Mouse (Mus musculus) layer of hippocampus, postnatal 14 days (tissue): ENCODE results near the gene Tmprss12. TPM values are rescaled to one million over a fixed set of nuclear protein-coding genes. Genes with fewer than 3 reads are reported as not detected.
A peak's percentile ranks its signal among the peaks of the same experiment; 100 is the strongest.
"Not testable (repeated sequence)": the region's sequence is repeated elsewhere in the genome, so short reads cannot be mapped to it uniquely, and the experiment has no call there.

ENCODE experiments used
- DNase-seq, 2 experiments: peaks; one replicate each; pipeline ENCODE4 v3.0.0; 2021 to 2022; ENCODE audit warnings: low spot score in 2 of 2, mixed read lengths in 1 of 2
- total RNA-seq, 2 experiments: library from RNA; stranded (reverse); gene quantifications; 2 replicates each; pipeline ENCODE4 v1.2.3; 2021

The Tmprss12 gene
- total RNA-seq, 2 experiments from 2014 or later: not detected

GRCm38 (mm10) chr15:100273791-100274308 lies 6.8 kb upstream of the Tmprss12 start:
- DNase-seq: not testable (repeated sequence)

GRCm38 (mm10) chr15:100274790-100275559 lies 5.7 kb upstream of the Tmprss12 start:
- no peak for DNase-seq

GRCm38 (mm10) chr15:100276403-100276802 lies 4.2 kb upstream of the Tmprss12 start:
- no peak for DNase-seq

- DNase-seq: no peak
Observed at GRCm38 (mm10) chr15:100277586-100277985, 3.1 kb upstream of the Tmprss12 start.

GRCm38 (mm10) chr15:100288980-100289379 lies 8.3 kb downstream of the Tmprss12 start:
- no peak for DNase-seq

- DNase-seq: no peak
Observed at GRCm38 (mm10) chr15:100290858-100291257, 10.2 kb downstream of the Tmprss12 start.

GRCm38 (mm10) chr15:100292326-100292725 lies 11.7 kb downstream of the Tmprss12 start:
- DNase-seq: no peak

- no peak for DNase-seq
Observed at GRCm38 (mm10) chr15:100297856-100298255, 17.2 kb downstream of the Tmprss12 start.

GRCm38 (mm10) chr15:100300499-100300898 lies 19.9 kb downstream of the Tmprss12 start:
- no peak for DNase-seq

GRCm38 (mm10) chr15:100301556-100301955 lies 20.9 kb downstream of the Tmprss12 start:
- no peak for DNase-seq

GRCm38 (mm10) chr15:100303428-100304018 lies 22.9 kb downstream of the Tmprss12 start:
- no peak for DNase-seq

- DNase-seq: peak; percentile 82 to 87
Observed at GRCm38 (mm10) chr15:100304019-100304991, 23.7 kb downstream of the Tmprss12 start, which contains the start of gene Mettl7a1. Gene Mettl7a1, plus strand, starts transcription at chr15:100304140.

GRCm38 (mm10) chr15:100306201-100306600 lies 25.6 kb downstream of the Tmprss12 start:
- no peak for DNase-seq

- not testable (repeated sequence) for DNase-seq
Observed at GRCm38 (mm10) chr15:100307438-100308096, 26.9 kb downstream of the Tmprss12 start.

- DNase-seq: no peak
Observed at GRCm38 (mm10) chr15:100312346-100312745, 31.7 kb downstream of the Tmprss12 start.

GRCm38 (mm10) chr15:100314448-100315145 lies 34.0 kb downstream of the Tmprss12 start:
- DNase-seq: no peak

GRCm38 (mm10) chr15:100318014-100318671 lies 37.5 kb downstream of the Tmprss12 start:
- DNase-seq: not testable (repeated sequence)

- no peak for DNase-seq
Observed at GRCm38 (mm10) chr15:100319884-100320283, 39.2 kb downstream of the Tmprss12 start.

- no peak for DNase-seq
Observed at GRCm38 (mm10) chr15:100320295-100320905, 39.8 kb downstream of the Tmprss12 start.
